Mouse (Mus musculus): ENCODE results near the gene Ankib1.

DNA sequence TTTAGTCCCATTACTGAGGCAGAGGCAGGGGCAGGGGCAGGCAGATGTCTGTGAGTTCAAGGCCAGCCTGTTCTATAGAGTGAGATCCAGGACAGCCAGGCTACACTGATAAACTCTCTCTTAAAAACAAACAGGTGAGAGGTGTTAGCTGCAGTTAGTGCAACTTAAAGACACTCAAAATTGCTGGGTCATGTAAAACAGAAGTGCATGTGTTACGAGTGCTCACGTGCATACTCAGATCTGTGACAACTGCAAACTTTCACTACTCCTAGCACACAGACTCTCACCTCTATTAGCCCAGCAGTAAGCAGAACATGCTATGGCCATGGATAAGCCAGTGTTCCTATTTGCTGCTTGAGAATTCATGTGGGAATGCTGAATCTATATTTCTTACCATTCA lies 79.3 kb downstream of the Ankib1 start:
- TF ChIP-seq CTCF (IDR thresholded peaks at IDR 0.05), result no peak
- no peak for TF ChIP-seq EP300 (IDR thresholded peaks at IDR 0.05)

Measured in lung, postnatal 0 days (tissue).